Mouse (Mus musculus): Measurements from ENCODE around the gene N4bp3.
A peak's percentile ranks its signal among the peaks of the same experiment; 100 is the strongest.
"Not testable (repeated sequence)": the region's sequence is repeated elsewhere in the genome, so short reads cannot be mapped to it uniquely, and the experiment has no call there.

Gene N4bp3

GRCm38 (mm10) chr11:51650691-51651515 is at the start of gene N4bp3, which contains the start of gene D930048N14Rik:
N4bp3 (minus strand) TSS chr11:51650842.
D930048N14Rik (plus strand) TSS chr11:51650954.
- peak; percentile 57 to 62 for DNase-seq

GRCm38 (mm10) chr11:51694984-51695383 is 44.3 kb upstream of the N4bp3 start:
- DNase-seq: no peak

- DNase-seq: not testable (repeated sequence)
Measured at GRCm38 (mm10) chr11:51690597-51690996, 40.0 kb upstream of the N4bp3 start.

GRCm38 (mm10) chr11:51689343-51689742 is 38.7 kb upstream of the N4bp3 start:
- DNase-seq: no peak

GRCm38 (mm10) chr11:51688330-51689328 is 38.0 kb upstream of the N4bp3 start, which contains the start of gene 0610009B22Rik:
0610009B22Rik (minus strand) TSS chr11:51688874.
- DNase-seq: peak; percentile 99 to 100

- DNase-seq: peak in 1 of 2 experiments; percentile 11
Measured at GRCm38 (mm10) chr11:51681976-51682374, 31.3 kb upstream of the N4bp3 start.

- DNase-seq: peak; percentile 64 to 69
Measured at GRCm38 (mm10) chr11:51681324-51681975, 30.8 kb upstream of the N4bp3 start.

- DNase-seq: no peak
Measured at GRCm38 (mm10) chr11:51679466-51679865, 28.8 kb upstream of the N4bp3 start.

- no peak for DNase-seq
Measured at GRCm38 (mm10) chr11:51677737-51678418, 27.2 kb upstream of the N4bp3 start.

- no peak for DNase-seq
Measured at GRCm38 (mm10) chr11:51675386-51675785, 24.7 kb upstream of the N4bp3 start.

- DNase-seq: no peak
Measured at GRCm38 (mm10) chr11:51673291-51673690, 22.6 kb upstream of the N4bp3 start.

- no peak for DNase-seq
Measured at GRCm38 (mm10) chr11:51671376-51671775, 20.7 kb upstream of the N4bp3 start.

GRCm38 (mm10) chr11:51670846-51671245 is 20.2 kb upstream of the N4bp3 start:
- DNase-seq: no peak

GRCm38 (mm10) chr11:51664747-51665146 is 14.1 kb upstream of the N4bp3 start:
- DNase-seq: not testable (repeated sequence)

- DNase-seq: no peak
Measured at GRCm38 (mm10) chr11:51662632-51663031, 12.0 kb upstream of the N4bp3 start.

- DNase-seq: no peak
Measured at GRCm38 (mm10) chr11:51661867-51662365, 11.3 kb upstream of the N4bp3 start.

GRCm38 (mm10) chr11:51658705-51659104 is 8.1 kb upstream of the N4bp3 start:
- DNase-seq: no peak

GRCm38 (mm10) chr11:51658291-51658690 is 7.6 kb upstream of the N4bp3 start:
- no peak for DNase-seq

- DNase-seq: no peak
Measured at GRCm38 (mm10) chr11:51656798-51657521, 6.3 kb upstream of the N4bp3 start.

- DNase-seq: no peak
Measured at GRCm38 (mm10) chr11:51654891-51655290, 4.2 kb upstream of the N4bp3 start.

- no peak for DNase-seq
Measured at GRCm38 (mm10) chr11:51653736-51654135, 3.1 kb upstream of the N4bp3 start.
